Mouse (Mus musculus) ES-Bruce4 (cell line): Measurements from ENCODE around the gene Ackr3.

Source experiments
- CTCF ChIP-seq: IDR thresholded peaks from one replicate; pipeline ENCODE4 v1.8.1; 2011; ENCODE audit warnings: low read depth, low read length
- EP300 ChIP-seq: IDR thresholded peaks from 2 replicates; pipeline ENCODE4 v1.6.1; 2011; ENCODE audit warnings: low read depth, low read length; ENCODE audit not compliant: insufficient read depth
- POLR2A ChIP-seq: IDR thresholded peaks from one replicate; pipeline ENCODE4 v1.8.1; 2011; ENCODE audit warnings: low read length; ENCODE audit not compliant: insufficient read depth

- TF ChIP-seq POLR2A: no peak
- no peak for TF ChIP-seq CTCF
- no peak for TF ChIP-seq EP300
Observed at GRCm38 (mm10) chr1:90260704-90261581, 57.2 kb downstream of the Ackr3 start.
